Mouse (Mus musculus) brain, adult 2 months (tissue): ENCODE measurements around the gene Mt4.
"Not testable (repeated sequence)": the region's sequence is repeated elsewhere in the genome, so short reads cannot be mapped to it uniquely, and the experiment has no call there.

ENCODE experiments used
- DNase-seq: peaks from one replicate; pipeline ENCODE4 v3.0.0; 2011; ENCODE audit warnings: low read depth, low spot score

Gene Mt4

DNA sequence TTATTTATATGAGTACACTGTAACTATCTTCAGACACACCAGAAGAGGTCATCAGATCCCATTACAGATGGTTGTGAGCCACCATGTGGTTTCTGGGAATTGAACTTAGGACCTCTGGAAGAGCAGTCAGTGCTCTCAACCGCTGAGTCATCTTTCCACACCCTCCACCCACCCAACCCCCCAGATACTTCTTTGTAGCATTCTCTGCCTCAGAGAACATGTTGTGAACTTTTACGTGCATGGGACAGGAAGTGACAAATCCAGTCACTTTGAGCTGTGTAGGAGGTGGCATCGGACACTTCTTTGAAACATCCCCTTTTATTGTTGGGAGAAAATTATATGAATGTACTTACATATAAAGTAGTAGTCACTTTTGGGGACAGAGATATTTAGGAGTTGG lies 2.4 kb upstream of the Mt4 start:
- not testable (repeated sequence) for DNase-seq

DNA sequence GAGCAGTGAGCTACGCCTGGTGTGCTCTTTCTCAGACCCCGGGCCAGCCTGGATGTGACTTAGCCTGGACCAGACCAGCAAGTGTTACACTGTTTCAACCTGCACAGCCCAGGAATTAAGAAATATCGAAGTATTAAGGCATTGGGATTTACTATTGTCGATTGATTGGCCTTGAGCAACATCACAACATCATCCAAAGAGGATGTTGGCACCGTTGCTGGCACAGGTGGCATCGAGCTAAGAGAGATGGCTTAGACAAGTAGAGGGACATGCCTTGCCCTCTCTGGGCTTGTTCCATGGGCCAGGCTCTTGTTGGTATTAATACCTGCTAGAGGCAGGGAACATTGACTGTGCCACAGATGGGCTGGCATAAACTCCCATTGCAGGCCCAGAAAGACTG lies 1.4 kb upstream of the Mt4 start:
- DNase-seq = no peak

- DNase-seq = no peak
Observed at GRCm38 (mm10) chr8:94136192-94136591, 805 bp upstream of the Mt4 start.

GRCm38 (mm10) chr8:94140266-94140795 lies 3.3 kb downstream of the Mt4 start:
- no peak for DNase-seq

DNA sequence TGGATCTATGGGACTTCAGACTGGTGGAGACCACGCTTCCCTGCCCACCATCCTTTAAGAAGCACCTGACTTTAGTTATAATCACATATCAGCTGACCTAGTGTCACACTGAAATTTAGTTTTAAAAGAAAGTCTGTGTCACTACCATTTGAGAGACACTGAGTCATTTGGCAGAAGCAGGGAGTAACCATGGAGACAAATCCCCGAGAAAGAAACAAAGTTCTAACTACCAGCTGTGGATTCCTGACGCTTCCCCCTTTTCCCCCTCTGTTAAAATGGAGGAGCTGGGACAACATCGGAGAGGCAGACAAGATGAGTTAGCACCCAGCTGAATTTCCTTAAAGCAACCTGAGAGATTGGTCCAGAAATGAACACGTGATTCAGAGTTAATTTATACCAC lies 11.2 kb downstream of the Mt4 start:
- peak; percentile 80 for DNase-seq

GRCm38 (mm10) chr8:94150925-94151324 lies 13.9 kb downstream of the Mt4 start:
- DNase-seq = no peak

DNA sequence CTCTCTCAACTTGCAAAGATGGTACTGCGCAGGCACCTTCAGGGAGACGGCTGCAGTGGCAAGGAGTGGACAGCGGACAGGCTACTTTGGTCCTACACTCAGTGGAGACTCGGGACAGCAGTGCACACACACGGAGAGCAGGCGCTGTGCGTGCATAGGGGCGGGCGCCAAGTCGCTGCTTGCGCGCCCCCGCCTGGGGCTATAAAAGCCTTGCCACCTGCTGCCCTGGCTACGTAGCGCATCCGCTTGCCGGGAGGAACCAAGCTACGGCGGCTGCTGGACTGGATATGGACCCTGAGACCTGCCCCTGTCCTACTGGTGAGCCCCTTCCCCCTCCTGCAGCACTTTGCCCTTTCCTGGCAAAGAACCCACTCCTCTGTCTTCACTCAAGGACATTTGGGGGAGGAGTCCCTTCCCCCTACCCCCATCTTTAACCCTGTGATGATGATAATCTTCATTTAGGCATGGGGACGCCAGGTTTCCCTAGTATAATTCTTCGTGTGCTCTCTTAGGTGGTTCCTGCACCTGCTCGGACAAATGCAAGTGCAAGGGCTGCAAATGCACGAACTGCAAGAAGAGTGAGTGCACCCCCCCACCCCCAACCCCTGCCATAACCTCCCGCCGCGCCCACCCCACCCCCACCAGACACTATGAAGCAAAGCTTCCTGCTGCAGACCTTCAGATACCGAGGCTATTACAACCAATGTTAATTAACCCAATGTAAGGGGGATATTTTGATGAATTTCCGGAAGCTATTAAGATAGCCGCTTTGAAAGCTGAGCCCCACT lies 15.7 kb downstream of the Mt4 start, which contains the start of gene Mt3:
Gene Mt3 (plus strand): TSS at position 95 of the 788 bp plus-strand sequence.
- DNase-seq = peak; percentile 96

DNA sequence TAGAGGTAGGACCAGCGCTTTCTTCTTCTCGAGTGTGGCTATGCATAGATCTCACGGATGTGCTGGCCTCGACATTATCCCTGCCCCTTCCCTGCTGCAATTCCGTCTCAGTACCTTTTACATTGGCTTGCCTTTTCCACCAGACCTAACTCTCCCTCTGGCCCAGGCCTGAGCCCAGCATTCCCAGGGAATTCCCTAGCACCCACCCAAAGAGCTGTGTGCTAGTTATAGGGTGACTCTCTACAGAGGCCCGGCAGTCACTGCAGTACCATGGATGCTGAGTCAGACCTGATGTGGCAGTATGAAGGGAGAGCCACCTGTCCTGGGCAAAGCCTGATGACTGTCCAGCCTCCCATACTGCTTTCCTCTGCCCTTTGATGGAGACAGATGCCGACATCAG lies 16.5 kb downstream of the Mt4 start:
- DNase-seq = peak; percentile 78

- peak; percentile 40 for DNase-seq
Observed at GRCm38 (mm10) chr8:94154537-94154936, 17.5 kb downstream of the Mt4 start.

DNA sequence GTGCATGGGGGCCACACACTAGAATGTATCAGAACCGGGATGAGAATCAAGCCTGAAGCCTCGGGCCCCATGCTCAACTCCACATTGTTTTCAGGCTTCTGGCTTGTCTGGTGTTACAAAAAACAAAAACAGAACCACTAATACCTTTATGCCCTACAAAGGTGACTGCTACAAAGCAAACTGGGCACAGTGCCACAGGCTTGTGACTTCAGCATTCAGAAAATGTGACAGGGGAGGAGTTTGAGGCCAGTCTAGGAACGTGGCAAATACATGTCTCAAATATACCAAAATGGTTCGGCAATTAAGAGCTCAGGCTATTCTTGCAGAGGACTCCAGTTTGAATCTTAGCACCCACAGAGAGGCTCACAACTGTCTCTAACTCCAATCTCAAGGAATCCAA lies 19.1 kb downstream of the Mt4 start:
- DNase-seq = no peak

DNA sequence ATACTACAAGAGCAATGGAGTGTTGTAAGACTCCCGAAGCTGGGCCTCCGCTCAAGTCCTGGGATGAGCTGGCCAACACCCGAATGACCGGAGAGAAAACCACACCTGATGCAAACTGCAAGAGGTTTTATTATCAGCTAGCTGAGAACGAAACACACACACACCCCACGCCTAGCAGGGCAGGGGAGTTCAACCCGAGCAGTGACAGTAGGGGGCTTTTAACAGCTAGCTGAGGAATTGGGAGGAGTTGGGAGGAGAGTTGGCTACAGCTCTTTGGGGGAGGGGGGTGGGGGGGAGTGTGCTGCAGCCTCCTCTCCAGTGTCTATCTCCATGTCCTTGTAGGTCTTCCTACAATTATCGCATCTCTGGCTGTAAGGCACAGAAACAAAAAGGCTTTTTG lies 28.8 kb downstream of the Mt4 start:
- DNase-seq = not testable (repeated sequence)

DNA sequence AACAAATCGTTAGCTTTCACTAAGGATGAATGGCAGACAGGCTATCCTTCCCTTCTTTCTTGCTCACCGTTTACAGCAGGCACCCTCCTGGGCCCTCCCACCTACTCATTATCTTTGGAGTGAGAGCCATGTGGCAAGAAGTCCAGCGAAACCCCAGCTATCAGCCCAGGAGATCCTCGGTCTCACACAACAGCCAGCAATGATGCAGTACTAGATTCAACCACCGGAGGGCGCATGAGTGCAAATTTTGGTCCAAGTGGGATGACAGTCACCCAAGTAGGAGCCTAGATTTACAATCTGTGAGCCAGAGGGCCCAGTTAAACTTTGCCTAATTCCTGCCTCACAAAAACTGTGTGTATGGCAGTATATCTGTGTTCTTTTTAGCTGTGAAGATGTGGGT lies 30.2 kb downstream of the Mt4 start:
- DNase-seq = peak; percentile 91

DNA sequence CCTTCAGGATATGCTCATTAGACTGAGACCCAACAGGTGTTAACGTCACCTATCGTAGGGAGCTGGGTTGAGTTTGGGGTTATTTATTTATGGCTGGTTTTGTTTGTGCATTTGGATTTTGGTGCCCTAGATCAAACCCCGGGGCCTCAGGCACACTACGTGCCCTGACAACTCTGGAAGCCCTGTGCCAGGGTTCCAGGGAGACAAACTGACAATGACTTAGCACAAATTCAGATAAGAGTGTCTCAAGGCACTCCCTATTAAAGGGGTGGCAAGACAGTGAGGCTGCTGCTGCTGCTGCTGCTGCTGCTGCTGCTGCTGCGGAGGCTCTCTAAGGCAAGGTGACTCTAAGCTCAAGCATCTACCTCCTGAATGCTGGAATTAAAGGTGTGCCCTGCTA lies 32.5 kb downstream of the Mt4 start:
- DNase-seq = no peak

DNA sequence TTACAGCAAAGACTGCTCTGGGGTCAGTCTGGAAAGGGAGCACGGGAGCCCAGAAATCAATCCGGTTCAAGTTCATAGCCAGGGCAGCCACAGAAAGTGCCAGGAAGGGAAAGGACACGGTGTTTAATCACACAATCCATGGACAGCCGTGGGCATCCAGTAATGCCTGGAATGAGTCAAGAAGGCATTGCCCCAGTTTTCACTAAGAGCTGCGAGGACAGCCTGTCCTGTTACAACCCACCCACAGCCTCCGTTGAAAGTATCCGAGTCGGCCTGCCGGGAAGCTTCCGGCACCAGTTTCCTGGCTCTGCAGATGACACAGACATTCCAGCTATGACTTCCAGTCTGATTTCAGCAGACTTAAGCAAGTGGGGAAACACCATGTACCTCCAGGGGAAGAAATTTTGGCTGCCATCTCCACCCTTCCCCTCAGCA lies 34.3 kb downstream of the Mt4 start:
- peak; percentile 64 for DNase-seq

GRCm38 (mm10) chr8:94172075-94172808 lies 35.2 kb downstream of the Mt4 start, which contains the start of gene Mt2:
TSS of gene Mt2 (plus strand) at chr8:94172664.
- DNase-seq = peak; percentile 65

GRCm38 (mm10) chr8:94172809-94173732 lies 36.1 kb downstream of the Mt4 start:
- peak; percentile 31 for DNase-seq

- no peak for DNase-seq
Observed at GRCm38 (mm10) chr8:94173848-94174403, 36.9 kb downstream of the Mt4 start.

DNA sequence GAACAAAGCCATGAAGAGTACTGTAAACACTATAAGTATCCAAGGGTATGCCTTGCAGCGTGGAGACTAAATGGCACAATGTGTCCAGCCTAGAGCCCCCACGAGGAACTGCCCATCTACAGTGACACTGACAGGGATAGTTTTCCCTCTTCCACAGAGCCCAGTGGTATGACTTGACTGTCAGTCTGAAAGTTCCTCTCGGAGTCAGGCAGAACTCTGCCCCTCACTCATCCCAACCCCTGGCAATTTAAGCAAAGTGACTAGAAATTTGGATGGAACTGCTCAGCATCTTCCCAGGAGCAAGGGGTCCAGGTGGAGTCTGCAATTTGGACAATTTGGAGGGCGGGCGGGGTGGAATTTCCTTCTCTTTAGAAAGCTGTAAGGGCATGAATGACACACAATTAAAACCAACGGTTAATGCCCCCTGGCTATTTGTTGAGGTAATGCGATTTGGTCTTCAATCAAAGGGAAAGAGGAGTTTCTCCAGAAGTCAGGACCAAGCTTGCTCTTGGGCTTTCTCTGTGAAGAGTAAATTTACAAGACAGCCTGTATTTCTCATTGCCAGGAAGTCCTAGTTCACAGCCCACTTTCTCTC lies 37.7 kb downstream of the Mt4 start:
- DNase-seq = no peak

- no peak for DNase-seq
Observed at GRCm38 (mm10) chr8:94177716-94178390, 40.9 kb downstream of the Mt4 start.
